Mouse (Mus musculus): ENCODE data around the gene Gm20918.
"Not testable (repeated sequence)": the region's sequence is repeated elsewhere in the genome, so short reads cannot be mapped to it uniquely, and the experiment has no call there.

Gm20918 gene

DNA sequence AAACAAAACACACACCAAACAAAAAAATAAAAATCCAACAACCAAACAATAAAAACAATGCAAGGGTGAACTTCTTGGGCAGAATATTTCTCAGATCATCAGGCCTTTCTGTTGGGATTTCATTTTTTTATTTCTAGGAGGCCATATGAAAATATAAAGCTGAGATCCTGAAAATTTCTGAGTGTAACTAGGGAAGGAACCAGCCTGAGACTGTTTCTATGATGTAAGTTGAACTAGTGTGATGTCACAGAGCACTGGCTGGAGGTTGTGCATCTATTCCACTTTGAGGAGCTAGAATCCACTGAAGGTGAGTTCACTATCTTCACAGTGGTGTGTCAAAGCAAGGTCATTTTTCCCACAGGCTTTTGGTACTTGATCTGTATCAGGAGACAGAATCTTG lies at the start of gene Gm20918:
TSS of gene Gm20918 (plus strand) at position 301 of the 400 bp plus-strand sequence.
- DNase-seq (ENCODE audit: low read depth, low spot score): not testable (repeated sequence)
